Mouse (Mus musculus): Measurements from ENCODE around the gene Sell. TPM values are rescaled to one million over a fixed set of nuclear protein-coding genes. Genes with fewer than 3 reads are reported as not detected.

The Sell gene
- polyA plus RNA-seq, 1 experiment from 2014 or later, result not detected

GRCm38 (mm10) chr1:164119892-164120776 lies 58.4 kb downstream of the Sell start:
- Histone ChIP-seq H3K27me3 (ENCODE audit: insufficient read depth, poor library complexity, severe bottlenecking) (no peaks in the 10 kb centered on the region), H3K36me3 (no peaks in the 10 kb centered on the region), H3K4me3 (no peak overlapping the region), H3K27ac (no peak overlapping the region), H3K4me1 (no peaks in the 10 kb centered on the region), H3K9me3 (no peaks in the 10 kb centered on the region)
- no peak for DNase-seq (ENCODE audit: low spot score)
- WGBS, result 54% methylated on average over 3 of the region's 3 CpGs

GRCm38 (mm10) chr1:164120777-164121158 lies 59.0 kb downstream of the Sell start:
- no peak for DNase-seq (ENCODE audit: low spot score)
- Histone ChIP-seq H3K4me3 (no peak overlapping the region), H3K27ac (no peak overlapping the region), H3K4me1 (no peaks in the 10 kb centered on the region), H3K27me3 (ENCODE audit: insufficient read depth, poor library complexity, severe bottlenecking) (no peaks in the 10 kb centered on the region), H3K9me3 (no peaks in the 10 kb centered on the region), H3K36me3 (no peaks in the 10 kb centered on the region)
- 68% methylated on average over 3 of the region's 3 CpGs for WGBS

GRCm38 (mm10) chr1:164123836-164124235 lies 62.1 kb downstream of the Sell start:
- WGBS, result 38% methylated on average over 3 of the region's 3 CpGs
- DNase-seq (ENCODE audit: low spot score), result no peak
- no peak overlapping the region for H3K27ac ChIP-seq
- no peaks in the 10 kb centered on the region for H3K9me3 ChIP-seq
- H3K27me3 ChIP-seq (ENCODE audit: insufficient read depth, poor library complexity, severe bottlenecking), result no peaks in the 10 kb centered on the region
- no peaks in the 10 kb centered on the region for H3K4me1 ChIP-seq
- no peak overlapping the region for H3K4me3 ChIP-seq
- H3K36me3 ChIP-seq, result no peaks in the 10 kb centered on the region

GRCm38 (mm10) chr1:164130013-164130412 lies 68.2 kb downstream of the Sell start:
- Histone ChIP-seq H3K27me3 (ENCODE audit: insufficient read depth, poor library complexity, severe bottlenecking) (no peaks in the 10 kb centered on the region), H3K27ac (no peak overlapping the region), H3K4me3 (no peak overlapping the region), H3K36me3 (no peaks in the 10 kb centered on the region), H3K4me1 (no peaks in the 10 kb centered on the region), H3K9me3 (no peaks in the 10 kb centered on the region)
- DNase-seq (ENCODE audit: low spot score), result no peak
- WGBS, result 69% methylated on average over 3 of the region's 3 CpGs

- Histone ChIP-seq H3K4me1 (no peaks in the 10 kb centered on the region; the same call in 1 of the 2 replicates), H3K4me3 (no peak overlapping the region)
- WGBS, result 87% methylated on average over 1 of the region's 1 CpGs
Observed at GRCm38 (mm10) chr1:164132609-164133008, 70.8 kb downstream of the Sell start.

More at GRCm38 (mm10) chr1:164132609-164133008, 70.8 kb downstream of the Sell start:
- H3K27ac ChIP-seq, result no peak overlapping the region
- H3K27me3 ChIP-seq (ENCODE audit: insufficient read depth, poor library complexity, severe bottlenecking), result no peaks in the 10 kb centered on the region
- no peak for DNase-seq (ENCODE audit: low spot score)
- no peaks in the 10 kb centered on the region for H3K9me3 ChIP-seq
- no peaks in the 10 kb centered on the region for H3K36me3 ChIP-seq

Other genes starting within 250 kb of the Sell start
- gene Scyl3, start 132.9 kb upstream of the Sell start, polyA plus RNA-seq (2016; fragmentation: Nextera tagmentation; extraction: Ambion mirVana), result 11.4 and 16.4 TPM in 2 replicates
- 24.8 and 28.2 TPM in 2 replicates for gene BC055324, start 67.2 kb upstream of the Sell start, polyA plus RNA-seq (2016; fragmentation: Nextera tagmentation; extraction: Ambion mirVana)
- 8.3 and 8.9 TPM in 2 replicates for gene Mettl18, start 67.1 kb upstream of the Sell start, polyA plus RNA-seq (2016; fragmentation: Nextera tagmentation; extraction: Ambion mirVana)
- 0.12 TPM in 1 of 2 replicates, not detected in the other for gene Sele, start 13.7 kb upstream of the Sell start, polyA plus RNA-seq (2016; fragmentation: Nextera tagmentation; extraction: Ambion mirVana)
- gene Selp, start 53.3 kb downstream of the Sell start, polyA plus RNA-seq (2016; fragmentation: Nextera tagmentation; extraction: Ambion mirVana), result 0.06 and 0.13 TPM in 2 replicates
- gene F5, start 89.9 kb downstream of the Sell start, polyA plus RNA-seq (2016; fragmentation: Nextera tagmentation; extraction: Ambion mirVana), result 0.54 and 0.95 TPM in 2 replicates
- gene Slc19a2, start 187.1 kb downstream of the Sell start, polyA plus RNA-seq (2016; fragmentation: Nextera tagmentation; extraction: Ambion mirVana), result 10.2 and 11.2 TPM in 2 replicates
- gene Ccdc181, start 213.6 kb downstream of the Sell start, polyA plus RNA-seq (2016; fragmentation: Nextera tagmentation; extraction: Ambion mirVana), result 7.6 and 9.3 TPM in 2 replicates
- gene Nme7, start 242.1 kb downstream of the Sell start, polyA plus RNA-seq (2016; fragmentation: Nextera tagmentation; extraction: Ambion mirVana), result 21.1 and 27.4 TPM in 2 replicates
- 29.4 and 31.3 TPM in 2 replicates for gene Blzf1, start 245.5 kb downstream of the Sell start, polyA plus RNA-seq (2016; fragmentation: Nextera tagmentation; extraction: Ambion mirVana)